Mouse (Mus musculus): ENCODE measurements at regions not wholly inside any gene's neighbourhood (a gene's known extent, or its start where the extent isn't known, plus 50 kb on each side); places are given as distances from the start of the nearest gene placed in this dataset.

DNA sequence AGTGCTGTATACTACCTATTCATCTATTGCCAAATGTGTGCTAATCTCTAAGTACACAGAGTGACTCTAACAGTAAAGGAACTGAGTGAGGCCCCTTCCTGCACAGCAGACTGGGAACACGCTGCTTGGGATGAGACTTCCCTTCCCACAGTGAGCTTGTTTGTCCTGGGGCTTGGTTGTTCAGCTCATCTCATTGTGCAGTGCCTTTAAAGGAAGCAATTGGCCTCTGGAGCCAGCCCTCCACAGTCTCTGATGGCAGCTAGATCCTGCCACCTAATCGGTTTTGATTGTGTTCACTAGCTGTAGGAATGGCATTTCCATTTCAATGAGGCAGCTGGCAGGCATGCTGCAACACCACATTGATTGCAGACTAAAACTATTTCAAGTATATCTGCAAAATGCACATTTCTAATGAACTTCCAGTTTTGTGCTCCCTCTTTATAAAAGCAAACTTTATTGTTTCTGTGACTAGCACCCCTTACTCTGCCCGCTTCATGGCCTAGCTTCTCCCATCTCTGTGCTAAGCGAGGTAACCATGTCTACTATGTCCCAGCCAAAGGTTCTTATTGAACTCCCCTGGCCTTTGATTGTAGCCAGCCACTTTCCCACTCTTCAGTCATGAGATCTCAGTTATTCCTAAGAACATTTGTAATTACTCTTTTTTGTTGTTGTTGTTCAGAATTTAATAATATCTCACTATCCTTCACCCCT, 123.5 kb downstream of the Anxa5 start:
- Histone ChIP-seq H3K79me2 (ENCODE audit: control insufficient read depth, insufficient read depth, low read length) (no peaks in the 10 kb centered on the region), H3K4me1 (ENCODE audit: control insufficient read depth, insufficient read depth, low read length) (no peaks in the 10 kb centered on the region), H3K4me3 (ENCODE audit: insufficient read depth, low read depth, low read length) (no peak overlapping the region), H3K27ac (replicated peaks; ENCODE audit: insufficient read depth, low read depth, low read length) (no peak overlapping the region), H3K9ac (ENCODE audit: low read depth, low read length) (no peak overlapping the region), H3K36me3 (ENCODE audit: control insufficient read depth, insufficient read depth, low read length) (no peaks in the 10 kb centered on the region), H3K27me3 (ENCODE audit: control insufficient read depth, insufficient read depth, low read length) (no peaks in the 10 kb centered on the region)
- TF ChIP-seq POLR2A (IDR thresholded peaks at IDR 0.05; ENCODE audit: extremely low read depth, insufficient read depth, low read length) (no peak), CTCF (IDR thresholded peaks at IDR 0.05; ENCODE audit: low read depth, low read length) (no peak)
- WGBS, result 64% methylated on average over 4 of the region's 4 CpGs
- DNase-seq (ENCODE audit: extremely low read depth, low read depth, low spot score), result no peak

DNA sequence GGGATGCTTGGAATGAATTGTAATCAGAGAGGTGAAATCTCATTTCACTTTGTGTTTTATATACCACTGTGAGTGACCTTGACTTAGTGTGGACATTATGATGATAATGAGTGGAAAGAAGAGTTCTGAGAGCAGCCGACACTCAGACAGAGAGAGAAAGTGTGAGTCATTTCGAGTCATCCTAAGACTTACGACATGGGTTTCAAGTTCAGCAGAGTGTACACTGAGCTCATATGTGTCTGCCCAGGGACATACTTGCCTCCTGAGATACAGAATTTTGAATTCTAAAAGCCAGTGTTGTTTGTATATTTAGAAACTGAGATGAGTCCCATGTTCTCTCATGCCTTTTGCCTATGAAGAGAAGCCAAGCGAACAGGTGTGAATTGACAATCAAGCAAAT, 126.6 kb downstream of the Anxa5 start:
- 90% methylated on average over 4 of the region's 4 CpGs for WGBS
- Histone ChIP-seq H3K4me1 (ENCODE audit: control insufficient read depth, insufficient read depth, low read length) (no peaks in the 10 kb centered on the region), H3K27me3 (ENCODE audit: control insufficient read depth, insufficient read depth, low read length) (no peaks in the 10 kb centered on the region), H3K4me3 (ENCODE audit: insufficient read depth, low read depth, low read length) (no peak overlapping the region), H3K79me2 (ENCODE audit: control insufficient read depth, insufficient read depth, low read length) (no peaks in the 10 kb centered on the region), H3K36me3 (ENCODE audit: control insufficient read depth, insufficient read depth, low read length) (no peaks in the 10 kb centered on the region), H3K27ac (replicated peaks; ENCODE audit: insufficient read depth, low read depth, low read length) (no peak overlapping the region), H3K9ac (ENCODE audit: low read depth, low read length) (no peak overlapping the region)
- DNase-seq (ENCODE audit: extremely low read depth, low read depth, low spot score), result no peak
- TF ChIP-seq POLR2A (IDR thresholded peaks at IDR 0.05; ENCODE audit: extremely low read depth, insufficient read depth, low read length) (no peak), CTCF (IDR thresholded peaks at IDR 0.05; ENCODE audit: low read depth, low read length) (no peak)

DNA sequence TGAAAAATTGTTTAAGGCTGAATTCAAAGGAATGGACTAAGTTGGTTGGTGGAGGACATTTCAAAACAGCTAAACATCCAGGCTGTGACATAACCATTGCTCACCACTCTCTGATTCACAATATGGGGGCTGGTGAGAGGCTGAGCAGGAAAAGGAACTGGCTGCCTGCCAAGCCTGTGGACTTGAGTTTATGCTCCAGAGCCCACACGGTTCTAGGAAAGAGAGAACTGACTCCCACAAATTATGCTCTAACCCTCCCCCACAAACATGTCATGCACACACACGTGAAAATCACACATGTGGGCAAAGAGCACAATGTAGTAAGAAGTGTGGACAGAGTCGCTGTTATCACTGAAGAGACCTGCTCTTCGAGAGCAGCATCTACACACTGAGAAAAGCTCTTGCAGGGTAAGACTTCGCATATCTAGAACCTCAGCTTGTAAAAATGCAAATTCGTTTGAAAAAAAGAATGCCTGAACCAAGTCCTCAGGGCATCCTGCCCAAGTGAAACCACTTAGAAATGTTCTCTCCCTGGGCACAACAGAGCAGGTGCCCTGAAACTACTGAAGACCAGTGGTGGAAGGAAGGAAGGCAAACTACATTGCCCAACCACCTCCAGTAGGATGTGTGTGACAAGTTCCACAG, 118.9 kb upstream of the Qrfpr start:
- WGBS, result 64% methylated on average over 6 of the region's 6 CpGs
- no peak overlapping the region for H3K27ac ChIP-seq (replicated peaks; ENCODE audit: insufficient read depth, low read depth, low read length)
- DNase-seq (ENCODE audit: extremely low read depth, low read depth, low spot score), result no peak
- no peaks in the 10 kb centered on the region for H3K4me1 ChIP-seq (ENCODE audit: control insufficient read depth, insufficient read depth, low read length)
- TF ChIP-seq POLR2A (IDR thresholded peaks at IDR 0.05; ENCODE audit: extremely low read depth, insufficient read depth, low read length) (no peak), CTCF (IDR thresholded peaks at IDR 0.05; ENCODE audit: low read depth, low read length) (no peak)
- H3K9ac ChIP-seq (ENCODE audit: low read depth, low read length), result no peak overlapping the region
- no peaks in the 10 kb centered on the region for H3K79me2 ChIP-seq (ENCODE audit: control insufficient read depth, insufficient read depth, low read length)
- no peaks in the 10 kb centered on the region for H3K36me3 ChIP-seq (ENCODE audit: control insufficient read depth, insufficient read depth, low read length)
- H3K27me3 ChIP-seq (ENCODE audit: control insufficient read depth, insufficient read depth, low read length), result no peaks in the 10 kb centered on the region
- H3K4me3 ChIP-seq (ENCODE audit: insufficient read depth, low read depth, low read length), result no peak overlapping the region

DNA sequence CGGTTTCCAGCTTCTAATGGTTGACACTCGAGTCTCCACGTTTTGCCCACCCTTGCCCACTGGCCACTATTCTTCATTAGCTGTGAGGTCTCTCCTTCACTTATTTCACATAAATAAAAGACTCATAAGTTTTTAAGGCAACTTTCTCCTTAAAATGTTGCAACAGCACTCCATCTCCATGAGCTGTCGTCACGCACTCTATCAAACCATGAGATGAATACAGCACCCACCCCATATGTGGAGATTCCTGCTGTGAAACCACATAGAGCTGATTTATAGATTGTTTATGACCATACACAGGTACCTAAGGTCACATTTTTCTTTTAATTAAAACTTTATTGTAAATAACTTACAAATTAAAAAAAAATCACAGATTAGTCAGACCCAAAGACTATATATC, 117.5 kb upstream of the Qrfpr start:
- no peak for DNase-seq (ENCODE audit: extremely low read depth, low read depth, low spot score)
- Histone ChIP-seq H3K9ac (ENCODE audit: low read depth, low read length) (no peak overlapping the region), H3K27ac (replicated peaks; ENCODE audit: insufficient read depth, low read depth, low read length) (no peak overlapping the region), H3K79me2 (ENCODE audit: control insufficient read depth, insufficient read depth, low read length) (no peaks in the 10 kb centered on the region), H3K36me3 (ENCODE audit: control insufficient read depth, insufficient read depth, low read length) (no peaks in the 10 kb centered on the region), H3K4me1 (ENCODE audit: control insufficient read depth, insufficient read depth, low read length) (no peaks in the 10 kb centered on the region), H3K27me3 (ENCODE audit: control insufficient read depth, insufficient read depth, low read length) (no peaks in the 10 kb centered on the region), H3K4me3 (ENCODE audit: insufficient read depth, low read depth, low read length) (no peak overlapping the region)
- TF ChIP-seq POLR2A (IDR thresholded peaks at IDR 0.05; ENCODE audit: extremely low read depth, insufficient read depth, low read length) (no peak), CTCF (IDR thresholded peaks at IDR 0.05; ENCODE audit: low read depth, low read length) (no peak)
- WGBS, result 84% methylated on average over 5 of the region's 5 CpGs

DNA sequence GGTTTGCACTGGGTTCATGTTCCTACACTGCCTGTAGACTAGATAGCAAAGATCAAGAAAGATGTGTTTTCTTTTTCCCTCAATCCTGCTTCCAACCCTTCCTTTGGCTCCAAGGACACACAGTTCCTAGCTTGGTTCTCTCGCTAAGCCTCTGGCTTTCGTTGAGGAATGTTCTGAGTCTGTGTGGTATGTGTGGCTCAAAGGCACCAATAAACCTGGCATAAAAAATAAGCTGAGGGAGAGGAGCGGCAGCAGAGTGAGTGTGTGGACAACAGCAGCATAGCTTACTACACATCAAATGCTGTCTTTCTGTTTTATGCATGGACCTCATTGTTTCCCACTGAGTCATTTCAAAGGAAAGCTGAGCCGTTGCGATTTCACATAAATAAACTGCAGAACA, 112.2 kb upstream of the Qrfpr start:
- Histone ChIP-seq H3K27ac (replicated peaks; ENCODE audit: insufficient read depth, low read depth, low read length) (no peak overlapping the region), H3K4me1 (ENCODE audit: control insufficient read depth, insufficient read depth, low read length) (no peaks in the 10 kb centered on the region), H3K4me3 (ENCODE audit: insufficient read depth, low read depth, low read length) (no peak overlapping the region), H3K79me2 (ENCODE audit: control insufficient read depth, insufficient read depth, low read length) (no peaks in the 10 kb centered on the region), H3K9ac (ENCODE audit: low read depth, low read length) (no peak overlapping the region), H3K27me3 (ENCODE audit: control insufficient read depth, insufficient read depth, low read length) (no peaks in the 10 kb centered on the region), H3K36me3 (ENCODE audit: control insufficient read depth, insufficient read depth, low read length) (no peaks in the 10 kb centered on the region)
- 90% methylated on average over 5 of the region's 5 CpGs for WGBS
- TF ChIP-seq POLR2A (IDR thresholded peaks at IDR 0.05; ENCODE audit: extremely low read depth, insufficient read depth, low read length) (no peak), CTCF (IDR thresholded peaks at IDR 0.05; ENCODE audit: low read depth, low read length) (no peak)
- no peak for DNase-seq (ENCODE audit: extremely low read depth, low read depth, low spot score)

DNA sequence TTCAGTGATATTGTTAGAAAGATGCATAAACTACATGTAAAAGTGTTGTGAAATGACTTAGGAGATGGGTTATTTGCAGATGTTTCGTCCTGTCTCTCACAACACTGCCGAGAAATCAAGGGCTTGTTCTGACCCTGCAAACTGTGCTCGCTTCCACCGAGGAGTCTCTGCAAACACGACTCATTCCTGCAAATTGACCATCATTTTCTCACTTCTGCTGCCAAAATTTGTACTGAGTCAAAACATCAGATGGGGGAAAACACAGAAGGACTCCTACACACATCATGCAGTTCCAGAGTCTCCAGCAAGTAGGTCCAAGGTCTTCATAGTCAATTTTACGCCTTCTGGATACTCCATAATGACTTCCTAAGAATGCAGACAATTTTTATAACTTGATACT, 109.9 kb upstream of the Qrfpr start:
- TF ChIP-seq POLR2A (IDR thresholded peaks at IDR 0.05; ENCODE audit: extremely low read depth, insufficient read depth, low read length), result no peak
- no peak for TF ChIP-seq CTCF (IDR thresholded peaks at IDR 0.05; ENCODE audit: low read depth, low read length)
- H3K4me3 ChIP-seq (ENCODE audit: insufficient read depth, low read depth, low read length), result no peak overlapping the region
- no peak overlapping the region for H3K9ac ChIP-seq (ENCODE audit: low read depth, low read length)
- no peaks in the 10 kb centered on the region for H3K36me3 ChIP-seq (ENCODE audit: control insufficient read depth, insufficient read depth, low read length)
- H3K27me3 ChIP-seq (ENCODE audit: control insufficient read depth, insufficient read depth, low read length), result no peaks in the 10 kb centered on the region
- no peaks in the 10 kb centered on the region for H3K4me1 ChIP-seq (ENCODE audit: control insufficient read depth, insufficient read depth, low read length)
- H3K27ac ChIP-seq (replicated peaks; ENCODE audit: insufficient read depth, low read depth, low read length), result no peak overlapping the region
- DNase-seq (ENCODE audit: extremely low read depth, low read depth, low spot score), result no peak
- WGBS, result 92% methylated on average over 6 of the region's 6 CpGs
- no peaks in the 10 kb centered on the region for H3K79me2 ChIP-seq (ENCODE audit: control insufficient read depth, insufficient read depth, low read length)
